Mouse (Mus musculus) forebrain, embryonic 12.5 days (tissue): ENCODE data around the gene Rabgef1. TPM values are rescaled to one million over a fixed set of nuclear protein-coding genes. Genes with fewer than 3 reads are reported as not detected.
"Not testable (repeated sequence)": the region's sequence is repeated elsewhere in the genome, so short reads cannot be mapped to it uniquely, and the experiment has no call there.

ENCODE experiments used
- ATAC-seq: fragments of 200-750 bp; cut with Nextera tagmentation; 2 replicates; pipeline ENCODE4 v1.8.0; 2017; ENCODE audit warnings: moderate TSS enrichment; ENCODE audit not compliant: low FRiP score
- H3K27ac ChIP-seq: fragments of 300-500 bp; sonication (generic); 2 replicates; pipeline ENCODE4 v1.5.1; 2016; ENCODE audit warnings: mild to moderate bottlenecking
- H3K27me3 ChIP-seq: fragments of 300-500 bp; sonication (generic); 2 replicates; pipeline ENCODE4 v1.6.1; 2016; ENCODE audit warnings: mild to moderate bottlenecking
- H3K36me3 ChIP-seq: fragments of 300-500 bp; sonication (generic); replicated peaks from 2 replicates; pipeline ENCODE4 v1.6.1; 2016; ENCODE audit warnings: mild to moderate bottlenecking
- H3K4me1 ChIP-seq: fragments of 300-500 bp; sonication (generic); 2 replicates; pipeline ENCODE4 v1.6.1; 2016
- H3K4me2 ChIP-seq: fragments of 300-500 bp; sonication (generic); 2 replicates; pipeline ENCODE4 v1.6.1; 2016; ENCODE audit warnings: mild to moderate bottlenecking, moderate library complexity
- H3K4me3 ChIP-seq: fragments of 300-500 bp; sonication (generic); replicated peaks from 2 replicates; pipeline ENCODE4 v1.5.1; 2016; ENCODE audit warnings: mild to moderate bottlenecking
- H3K9ac ChIP-seq: fragments of 300-500 bp; sonication (generic); 2 replicates; pipeline ENCODE4 v1.6.1; 2016; ENCODE audit warnings: mild to moderate bottlenecking
- H3K9me3 ChIP-seq: fragments of 300-500 bp; sonication (generic); 2 replicates; pipeline ENCODE4 v1.6.1; 2016
- WGBS: fragments of 180-500 bp; shearing (Covaris S2); methylation state at CpG from one replicate; pipeline ENCODE4 v1.1.7; 2016; 5-methylcytosine and 5-hydroxymethylcytosine counted together
- polyA plus RNA-seq: library from polyadenylated mRNA; unstranded; fragments of >200 nt; fragmentation: Nextera tagmentation; extraction: Ambion mirVana; gene quantifications from 2 replicates; pipeline ENCODE4 v1.2.1, GENCODE M21; 2016

The Rabgef1 gene
- polyA plus RNA-seq, 1 experiment from 2014 or later, result 31.5 TPM

GRCm38 (mm10) chr5:130222146-130223004, 50.8 kb downstream of the Rabgef1 start:
- WGBS, result under 1% methylated on average over 88 of the region's 88 CpGs
- peak overlapping the region; percentile 99 for H3K4me3 ChIP-seq
- H3K9me3 ChIP-seq, result no peaks in the 10 kb centered on the region
- H3K4me1 ChIP-seq, result peaks cover 23% of the 10 kb centered on the region
- no peaks in the 10 kb centered on the region for H3K27me3 ChIP-seq
- H3K9ac ChIP-seq, result peak overlapping the region; percentile 99
- ATAC-seq, result peak; percentile 88
- H3K36me3 ChIP-seq, result 0 out of 2 replicates have a peak, but pooled peaks cover 3% of the 10 kb centered on the region
- H3K4me2 ChIP-seq, result peak overlapping the region; percentile 61
- peak overlapping the region; percentile 84 for H3K27ac ChIP-seq

- no peak overlapping the region for H3K27ac ChIP-seq
- H3K27me3 ChIP-seq, result no peaks in the 10 kb centered on the region
- no peak overlapping the region for H3K9ac ChIP-seq
- H3K4me3 ChIP-seq, result no peak overlapping the region
- no peak for ATAC-seq
- peaks cover 30% of the 10 kb centered on the region for H3K36me3 ChIP-seq
- H3K9me3 ChIP-seq, result no peaks in the 10 kb centered on the region
- WGBS, result 97% methylated on average over 3 of the region's 3 CpGs
- H3K4me2 ChIP-seq, result no peak overlapping the region
- peaks cover 15% of the 10 kb centered on the region for H3K4me1 ChIP-seq
These were observed 55.2 kb downstream of the Rabgef1 start for GRCm38 (mm10) chr5:130226790-130227189.

GRCm38 (mm10) chr5:130228120-130228519, 56.5 kb downstream of the Rabgef1 start:
- peaks cover 43% of the 10 kb centered on the region for H3K36me3 ChIP-seq
- H3K4me2 ChIP-seq, result no peak overlapping the region
- no peaks in the 10 kb centered on the region for H3K9me3 ChIP-seq
- no peak for ATAC-seq
- H3K4me1 ChIP-seq, result peaks cover 12% of the 10 kb centered on the region
- H3K27me3 ChIP-seq, result no peaks in the 10 kb centered on the region
- WGBS, result 78% methylated on average over 4 of the region's 4 CpGs
- no peak overlapping the region for H3K27ac ChIP-seq
- no peak overlapping the region for H3K4me3 ChIP-seq
- no peak overlapping the region for H3K9ac ChIP-seq

GRCm38 (mm10) chr5:130236302-130236701, 64.7 kb downstream of the Rabgef1 start:
- Histone ChIP-seq H3K9ac (no peak overlapping the region), H3K4me2 (no peak overlapping the region), H3K36me3 (peaks cover 96% of the 10 kb centered on the region), H3K9me3 (no peaks in the 10 kb centered on the region), H3K27ac (no peak overlapping the region), H3K27me3 (no peaks in the 10 kb centered on the region), H3K4me3 (no peak overlapping the region), H3K4me1 (no peaks in the 10 kb centered on the region)
- 93% methylated on average over 8 of the region's 8 CpGs for WGBS
- ATAC-seq, result no peak

GRCm38 (mm10) chr5:130239236-130239635, 67.6 kb downstream of the Rabgef1 start:
- Histone ChIP-seq H3K4me2 (no peak overlapping the region), H3K27ac (no peak overlapping the region), H3K36me3 (peaks cover 97% of the 10 kb centered on the region), H3K9ac (no peak overlapping the region), H3K9me3 (no peaks in the 10 kb centered on the region), H3K27me3 (no peaks in the 10 kb centered on the region), H3K4me3 (no peak overlapping the region), H3K4me1 (no peaks in the 10 kb centered on the region)
- WGBS, result 95% methylated on average over 7 of the region's 7 CpGs
- no peak for ATAC-seq

GRCm38 (mm10) chr5:130239856-130240255, 68.3 kb downstream of the Rabgef1 start:
- H3K27ac ChIP-seq, result no peak overlapping the region
- peaks cover 97% of the 10 kb centered on the region for H3K36me3 ChIP-seq
- no peaks in the 10 kb centered on the region for H3K9me3 ChIP-seq
- no peaks in the 10 kb centered on the region for H3K4me1 ChIP-seq
- H3K27me3 ChIP-seq, result no peaks in the 10 kb centered on the region
- no peak overlapping the region for H3K9ac ChIP-seq
- no peak for ATAC-seq
- H3K4me3 ChIP-seq, result no peak overlapping the region
- 92% methylated on average over 2 of the region's 2 CpGs for WGBS
- no peak overlapping the region for H3K4me2 ChIP-seq

- no peak overlapping the region for H3K4me3 ChIP-seq
- H3K9ac ChIP-seq, result no peak overlapping the region
- H3K27me3 ChIP-seq, result no peaks in the 10 kb centered on the region
- peaks cover 97% of the 10 kb centered on the region for H3K36me3 ChIP-seq
- H3K9me3 ChIP-seq, result no peaks in the 10 kb centered on the region
- WGBS, result 93% methylated on average over 12 of the region's 12 CpGs
- ATAC-seq, result no peak
- H3K4me1 ChIP-seq, result no peaks in the 10 kb centered on the region
- no peak overlapping the region for H3K4me2 ChIP-seq
- H3K27ac ChIP-seq, result no peak overlapping the region
These were observed 69.8 kb downstream of the Rabgef1 start for GRCm38 (mm10) chr5:130241426-130241825.

- peaks cover 92% of the 10 kb centered on the region for H3K36me3 ChIP-seq
- no peaks in the 10 kb centered on the region for H3K27me3 ChIP-seq
- 91% methylated on average over 5 of the region's 5 CpGs for WGBS
- ATAC-seq, result no peak
- no peaks in the 10 kb centered on the region for H3K9me3 ChIP-seq
- H3K4me2 ChIP-seq, result no peak overlapping the region
- no peaks in the 10 kb centered on the region for H3K4me1 ChIP-seq
- H3K9ac ChIP-seq, result no peak overlapping the region
- no peak overlapping the region for H3K4me3 ChIP-seq
- no peak overlapping the region for H3K27ac ChIP-seq
These were observed 76.2 kb downstream of the Rabgef1 start for GRCm38 (mm10) chr5:130247823-130248222.

- peaks cover 35% of the 10 kb centered on the region for H3K36me3 ChIP-seq
- peak overlapping the region; percentile 87 for H3K4me2 ChIP-seq
- peak overlapping the region; percentile 84 for H3K9ac ChIP-seq
- peak overlapping the region; percentile 74 for H3K27ac ChIP-seq
- peak overlapping the region; percentile 74 for H3K4me3 ChIP-seq
- H3K9me3 ChIP-seq, result no peaks in the 10 kb centered on the region
- peak; percentile 3; the same call in 1 of the 2 replicates for ATAC-seq
- 24% methylated on average over 19 of the region's 19 CpGs for WGBS
- H3K27me3 ChIP-seq, result no peaks in the 10 kb centered on the region
- peaks cover 25% of the 10 kb centered on the region for H3K4me1 ChIP-seq
These were observed 82.8 kb downstream of the Rabgef1 start for GRCm38 (mm10) chr5:130254164-130255016.

- no peaks in the 10 kb centered on the region for H3K27me3 ChIP-seq
- no peaks in the 10 kb centered on the region for H3K9me3 ChIP-seq
- peak; percentile 89 for ATAC-seq
- H3K36me3 ChIP-seq, result peaks cover 29% of the 10 kb centered on the region
- peak within 1 kb of the TSS; percentile 84 for H3K9ac ChIP-seq
- peak within 1 kb of the TSS; percentile 74 for H3K27ac ChIP-seq
- peak within 1 kb of the TSS; percentile 87 for H3K4me2 ChIP-seq
- WGBS, result under 1% methylated on average over 52 of the region's 52 CpGs
- peaks cover 25% of the 10 kb centered on the region for H3K4me1 ChIP-seq
- H3K4me3 ChIP-seq, result peak within 1 kb of the TSS; percentile 74
These were observed 83.6 kb downstream of the Rabgef1 start, which contains the start of the genes Sbds and Tyw1 for GRCm38 (mm10) chr5:130255017-130255720. Gene Sbds, minus strand, starts transcription at chr5:130255530. Gene Tyw1, plus strand, starts transcription at chr5:130255619.

GRCm38 (mm10) chr5:130255799-130256525, 84.4 kb downstream of the Rabgef1 start:
- H3K9me3 ChIP-seq, H3K27me3 ChIP-seq, H3K9ac ChIP-seq: not testable (repeated sequence)
- Histone ChIP-seq H3K4me2 (peak overlapping the region; percentile 87), H3K4me3 (peak overlapping the region; percentile 74), H3K36me3 (peaks cover 21% of the 10 kb centered on the region), H3K4me1 (peaks cover 25% of the 10 kb centered on the region), H3K27ac (peak overlapping the region; percentile 67; the same call in 1 of the 2 replicates)
- WGBS, result 32% methylated on average over 20 of the region's 20 CpGs
- peak; percentile 4; the same call in 1 of the 2 replicates for ATAC-seq
